Mouse (Mus musculus) neural tube, embryonic 11.5 days (tissue): ENCODE data around the gene Fntb. TPM values are rescaled to one million over a fixed set of nuclear protein-coding genes. Genes with fewer than 3 reads are reported as not detected.

Experiments used
- ATAC-seq: fragments of 200-750 bp; cut with Nextera tagmentation; 2 replicates; pipeline ENCODE4 v1.8.0; 2017; ENCODE audit warnings: moderate number of reproducible peaks, mild to moderate bottlenecking, moderate TSS enrichment, moderate library complexity; ENCODE audit not compliant: insufficient read depth, low FRiP score, low TSS enrichment
- DNase-seq: peaks from one replicate; pipeline ENCODE4 v3.0.0-alpha.2; 2015; ENCODE audit warnings: low spot score
- H3K27ac ChIP-seq: fragments of 300-500 bp; sonication (generic); 2 replicates; pipeline ENCODE4 v1.5.1; 2014; ENCODE audit warnings: low read depth, mild to moderate bottlenecking, low read length
- H3K27me3 ChIP-seq: fragments of 300-500 bp; sonication (generic); 2 replicates; pipeline ENCODE4 v1.6.1; 2014; ENCODE audit warnings: mild to moderate bottlenecking, low read length, mixed read lengths; ENCODE audit not compliant: control insufficient read depth, insufficient read depth
- H3K36me3 ChIP-seq: fragments of 300-500 bp; sonication (generic); 2 replicates; pipeline ENCODE4 v1.6.1; 2014; ENCODE audit warnings: mild to moderate bottlenecking, low read length, moderate library complexity, mixed read lengths; ENCODE audit not compliant: control insufficient read depth, insufficient read depth
- H3K4me1 ChIP-seq: fragments of 300-500 bp; sonication (generic); 2 replicates; pipeline ENCODE4 v1.6.1; 2014; ENCODE audit warnings: low read length, mixed read lengths; ENCODE audit not compliant: control insufficient read depth, insufficient read depth
- H3K4me2 ChIP-seq: fragments of 300-500 bp; sonication (generic); 2 replicates; pipeline ENCODE4 v1.6.1; 2014; ENCODE audit warnings: low read depth, mild to moderate bottlenecking, moderate library complexity
- H3K4me3 ChIP-seq: fragments of 300-500 bp; sonication (generic); 2 replicates; pipeline ENCODE4 v1.5.1; 2014; ENCODE audit warnings: low read depth, low read length
- H3K9ac ChIP-seq: fragments of 300-500 bp; sonication (generic); 2 replicates; pipeline ENCODE4 v1.6.1; 2014; ENCODE audit warnings: mild to moderate bottlenecking, low read length
- H3K9me3 ChIP-seq: fragments of 300-500 bp; sonication (generic); 2 replicates; pipeline ENCODE4 v1.6.1; 2016; ENCODE audit warnings: low read length; ENCODE audit not compliant: control insufficient read depth
- WGBS: fragments of 180-500 bp; shearing (Covaris S2); extraction: QIAGEN DNeasy Blood & Tissue Kit; methylation state at CpG from one replicate; pipeline ENCODE4 v1.1.7; 2014; 5-methylcytosine and 5-hydroxymethylcytosine counted together
- polyA plus RNA-seq: library from polyadenylated mRNA; unstranded; fragments of >200 nt; fragmentation: Nextera tagmentation; extraction: Ambion mirVana; gene quantifications from 2 replicates; pipeline ENCODE4 v1.2.1, GENCODE M21; 2014

The Fntb gene
- polyA plus RNA-seq, 1 experiment from 2014 or later = 49.3 TPM

GRCm38 (mm10) chr12:76909218-76909617, 143.8 kb downstream of the Fntb start:
- DNase-seq = no peak
- H3K9me3 ChIP-seq = no peaks in the 10 kb centered on the region
- no peak for ATAC-seq
- no peaks in the 10 kb centered on the region for H3K36me3 ChIP-seq
- 83% methylated on average over 5 of the region's 5 CpGs for whole genome bisulfite sequencing
- no peak overlapping the region for H3K27ac ChIP-seq
- no peak overlapping the region for H3K4me3 ChIP-seq
- H3K27me3 ChIP-seq = no peaks in the 10 kb centered on the region
- H3K9ac ChIP-seq = no peak overlapping the region
- no peak overlapping the region for H3K4me2 ChIP-seq
- H3K4me1 ChIP-seq = no peaks in the 10 kb centered on the region

DNA sequence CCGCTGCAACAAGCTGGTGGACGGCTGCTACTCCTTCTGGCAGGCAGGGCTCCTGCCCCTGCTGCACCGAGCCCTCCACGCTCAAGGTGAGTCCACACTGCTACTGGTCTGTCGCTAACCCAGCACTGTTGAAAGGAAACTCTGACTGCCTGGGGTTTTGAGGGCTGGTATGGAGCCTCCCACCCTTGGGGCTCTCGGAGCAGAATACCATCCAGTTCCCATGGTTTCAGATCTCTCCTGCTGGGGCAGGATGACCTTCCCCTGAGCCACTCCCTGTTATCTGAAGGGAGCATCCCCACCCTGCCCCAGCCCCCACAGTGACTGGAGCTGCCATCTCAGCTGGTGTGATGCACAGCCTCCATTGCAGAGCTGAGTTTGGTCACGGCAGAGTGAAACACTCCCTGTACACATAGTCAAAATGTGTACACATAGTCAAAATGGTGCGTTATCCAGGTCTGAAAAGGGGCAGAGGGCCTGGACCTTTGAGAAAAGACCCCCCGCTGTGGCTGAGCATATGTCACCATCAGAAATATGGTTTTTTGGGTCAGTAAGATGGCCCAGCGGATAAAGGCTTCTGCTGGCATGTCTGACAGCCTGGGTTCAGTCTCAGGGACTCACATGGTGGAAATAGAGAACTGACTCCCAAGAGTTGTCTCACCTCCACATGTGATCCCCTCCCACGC, 145.0 kb downstream of the Fntb start:
- WGBS = 76% methylated on average over 11 of the region's 11 CpGs
- ATAC-seq = no peak
- H3K4me2 ChIP-seq = no peak overlapping the region

GRCm38 (mm10) chr12:76911171-76911726, 145.9 kb downstream of the Fntb start:
- no peaks in the 10 kb centered on the region for H3K36me3 ChIP-seq
- no peaks in the 10 kb centered on the region for H3K4me1 ChIP-seq
- no peaks in the 10 kb centered on the region for H3K9me3 ChIP-seq
- H3K9ac ChIP-seq = no peak overlapping the region
- no peak overlapping the region for H3K4me2 ChIP-seq
- WGBS = 83% methylated on average over 16 of the region's 16 CpGs
- no peak overlapping the region for H3K4me3 ChIP-seq
- ATAC-seq (no peak), DNase-seq (no peak)
- H3K27ac ChIP-seq = no peak overlapping the region
- H3K27me3 ChIP-seq = no peaks in the 10 kb centered on the region

More for the DNA sequence above, 145.0 kb downstream of the Fntb start:
- Histone ChIP-seq H3K9ac (no peak overlapping the region), H3K27ac (no peak overlapping the region), H3K4me1 (no peaks in the 10 kb centered on the region), H3K36me3 (no peaks in the 10 kb centered on the region), H3K4me3 (no peak overlapping the region), H3K27me3 (no peaks in the 10 kb centered on the region), H3K9me3 (no peaks in the 10 kb centered on the region)
- no peak for DNase-seq

DNA sequence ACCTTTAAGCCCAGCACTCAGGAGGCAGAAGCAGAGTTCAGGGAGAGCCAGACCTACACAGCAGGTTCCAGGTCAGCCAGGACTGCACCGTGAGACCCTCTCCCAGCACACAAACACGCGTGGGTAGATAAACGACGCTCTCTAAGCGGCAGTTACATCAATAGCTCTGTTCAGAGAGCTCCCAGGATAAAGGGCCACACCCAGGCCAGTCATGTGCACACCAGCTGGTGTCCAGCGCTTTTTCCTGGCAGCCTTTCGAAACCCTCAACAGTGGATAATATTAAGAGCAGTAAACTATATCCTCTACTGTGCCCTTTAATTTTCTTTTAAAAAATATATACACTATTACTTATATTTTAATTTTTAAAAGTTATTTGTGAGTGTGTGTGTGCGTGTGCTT, 146.8 kb downstream of the Fntb start:
- H3K27ac ChIP-seq = no peak overlapping the region
- DNase-seq = no peak
- H3K4me2 ChIP-seq = no peak overlapping the region
- H3K4me1 ChIP-seq = no peaks in the 10 kb centered on the region
- no peak for ATAC-seq
- H3K9ac ChIP-seq = no peak overlapping the region
- H3K4me3 ChIP-seq = no peak overlapping the region
- WGBS = 69% methylated on average over 9 of the region's 9 CpGs
- 0 out of 2 replicates have a peak, but pooled peaks cover 2% of the 10 kb centered on the region for H3K36me3 ChIP-seq
- no peaks in the 10 kb centered on the region for H3K27me3 ChIP-seq
- no peaks in the 10 kb centered on the region for H3K9me3 ChIP-seq

DNA sequence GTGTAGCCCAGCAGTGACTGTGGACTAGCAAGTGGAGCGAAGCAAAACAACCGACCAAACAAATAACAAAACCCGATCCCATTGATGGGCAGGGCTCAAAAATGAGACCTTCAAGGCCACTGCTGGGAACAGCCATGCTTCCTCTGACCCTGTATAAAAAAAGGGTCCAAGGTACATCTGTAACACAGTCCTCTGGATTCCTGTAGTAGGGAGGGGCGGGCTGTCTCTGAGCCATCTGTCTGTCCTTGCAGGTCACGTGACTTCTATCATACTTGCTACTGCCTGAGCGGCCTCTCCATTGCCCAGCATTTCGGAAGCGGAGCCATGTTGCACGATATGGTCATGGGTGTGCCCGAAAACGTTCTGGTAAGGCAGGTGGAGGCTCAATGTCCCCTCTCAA, 150.8 kb downstream of the Fntb start:
- 0 out of 2 replicates have a peak, but pooled peaks cover 2% of the 10 kb centered on the region for H3K36me3 ChIP-seq

DNA sequence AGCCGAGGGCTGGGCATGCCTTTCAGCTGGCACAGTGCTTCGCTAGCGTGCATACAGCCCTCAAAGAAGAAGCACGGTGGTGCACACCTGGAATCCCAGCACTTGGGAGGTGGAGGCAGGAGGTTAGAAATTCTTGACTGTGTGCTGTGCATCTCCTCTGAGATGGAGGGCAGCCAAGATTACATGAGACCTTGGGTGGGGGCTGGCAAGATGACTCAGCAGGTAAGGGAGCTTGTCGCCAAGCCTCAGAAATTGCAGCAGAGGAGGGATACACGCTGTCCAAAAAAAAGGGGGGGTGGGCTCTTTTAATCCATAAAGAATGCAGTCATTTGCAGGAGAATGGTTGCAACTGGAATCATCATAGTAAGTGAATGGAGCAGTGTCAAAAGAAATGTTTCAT, 152.7 kb downstream of the Fntb start:
- Histone ChIP-seq H3K27me3 (no peaks in the 10 kb centered on the region), H3K4me1 (no peaks in the 10 kb centered on the region), H3K4me3 (no peak overlapping the region), H3K9me3 (no peaks in the 10 kb centered on the region), H3K27ac (no peak overlapping the region), H3K36me3 (0 out of 2 replicates have a peak, but pooled peaks cover 2% of the 10 kb centered on the region), H3K9ac (no peak overlapping the region), H3K4me2 (no peak overlapping the region)
- WGBS = 91% methylated on average over 6 of the region's 6 CpGs
- DNase-seq (no peak), ATAC-seq (no peak)

More for the DNA sequence above, 150.8 kb downstream of the Fntb start:
- Histone ChIP-seq H3K9me3 (no peaks in the 10 kb centered on the region), H3K27me3 (no peaks in the 10 kb centered on the region), H3K4me1 (no peaks in the 10 kb centered on the region), H3K9ac (no peak overlapping the region), H3K4me2 (no peak overlapping the region), H3K4me3 (no peak overlapping the region), H3K27ac (no peak overlapping the region)
- ATAC-seq (no peak), DNase-seq (no peak)
- WGBS = 93% methylated on average over 11 of the region's 11 CpGs

GRCm38 (mm10) chr12:76918855-76919254, 153.5 kb downstream of the Fntb start:
- no peak overlapping the region for H3K4me3 ChIP-seq
- H3K9ac ChIP-seq = no peak overlapping the region
- DNase-seq (no peak), ATAC-seq (no peak)
- peaks cover 2% of the 10 kb centered on the region; the same call in 1 of the 2 replicates for H3K36me3 ChIP-seq
- WGBS = 75% methylated on average over 3 of the region's 3 CpGs
- H3K27me3 ChIP-seq = no peaks in the 10 kb centered on the region
- no peaks in the 10 kb centered on the region for H3K9me3 ChIP-seq
- H3K4me2 ChIP-seq = no peak overlapping the region
- no peak overlapping the region for H3K27ac ChIP-seq
- no peaks in the 10 kb centered on the region for H3K4me1 ChIP-seq

- H3K4me2 ChIP-seq = no peak overlapping the region
- no peak overlapping the region for H3K27ac ChIP-seq
- H3K9me3 ChIP-seq = no peaks in the 10 kb centered on the region
- H3K4me3 ChIP-seq = no peak overlapping the region
- ATAC-seq (no peak), DNase-seq (no peak)
- H3K27me3 ChIP-seq = no peaks in the 10 kb centered on the region
- WGBS = 70% methylated on average over 6 of the region's 6 CpGs
- peaks cover 2% of the 10 kb centered on the region; the same call in 1 of the 2 replicates for H3K36me3 ChIP-seq
- no peaks in the 10 kb centered on the region for H3K4me1 ChIP-seq
- H3K9ac ChIP-seq = no peak overlapping the region
Observed at GRCm38 (mm10) chr12:76920398-76920797, 155.0 kb downstream of the Fntb start.

GRCm38 (mm10) chr12:76920990-76921389, 155.6 kb downstream of the Fntb start:
- ATAC-seq (no peak), DNase-seq (no peak)
- no peaks in the 10 kb centered on the region for H3K9me3 ChIP-seq
- no peak overlapping the region for H3K9ac ChIP-seq
- peaks cover 2% of the 10 kb centered on the region; the same call in 1 of the 2 replicates for H3K36me3 ChIP-seq
- WGBS = 86% methylated on average over 8 of the region's 8 CpGs
- no peak overlapping the region for H3K27ac ChIP-seq
- no peaks in the 10 kb centered on the region for H3K4me1 ChIP-seq
- H3K27me3 ChIP-seq = no peaks in the 10 kb centered on the region
- no peak overlapping the region for H3K4me3 ChIP-seq
- no peak overlapping the region for H3K4me2 ChIP-seq
